Mouse (Mus musculus): ENCODE results near the gene Nfkbie.

The Nfkbie gene

DNA sequence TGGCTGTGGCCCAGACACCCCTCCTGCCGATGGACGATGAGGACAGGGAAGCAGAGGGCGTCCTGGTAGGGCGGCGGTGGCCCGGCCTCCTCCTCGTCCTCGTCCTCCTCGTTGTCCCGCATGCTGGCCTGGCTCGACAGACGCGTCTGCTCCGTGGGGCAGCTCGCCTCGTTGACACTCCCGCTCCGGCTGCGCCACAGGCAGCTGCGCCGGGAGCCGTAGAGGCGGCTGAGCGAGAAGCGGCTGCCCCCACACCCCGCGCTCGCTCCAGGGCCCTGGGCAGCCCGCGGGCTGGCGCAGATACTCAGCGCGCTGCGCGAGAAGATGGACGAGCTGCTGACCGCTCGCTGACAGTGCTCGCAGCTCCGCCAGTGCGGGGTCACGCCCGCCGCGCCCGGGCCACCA is 10.6 kb upstream of the Nfkbie start:
- Histone ChIP-seq H3K4me3 (replicated peaks; ENCODE audit: low read length) (peak overlapping the region; percentile 75), H3K27me3 (ENCODE audit: insufficient read depth, low read length) (peaks cover 78% of the 10 kb centered on the region), H3K9me3 (ENCODE audit: low read length) (no peaks in the 10 kb centered on the region), H3K36me3 (ENCODE audit: insufficient read depth, low read length) (no peaks in the 10 kb centered on the region), H3K4me1 (replicated peaks; ENCODE audit: low read depth, low read length) (peaks cover 54% of the 10 kb centered on the region)
- TF ChIP-seq POU5F1 (IDR thresholded peaks at IDR 0.05; ENCODE audit: borderline replicate concordance, low read length) (no peak), NANOG (IDR thresholded peaks at IDR 0.05; ENCODE audit: borderline replicate concordance, low read length) (no peak), CTCF (conservative IDR thresholded peaks at IDR 0.05; ENCODE audit: low read length) (no peak)

DNA sequence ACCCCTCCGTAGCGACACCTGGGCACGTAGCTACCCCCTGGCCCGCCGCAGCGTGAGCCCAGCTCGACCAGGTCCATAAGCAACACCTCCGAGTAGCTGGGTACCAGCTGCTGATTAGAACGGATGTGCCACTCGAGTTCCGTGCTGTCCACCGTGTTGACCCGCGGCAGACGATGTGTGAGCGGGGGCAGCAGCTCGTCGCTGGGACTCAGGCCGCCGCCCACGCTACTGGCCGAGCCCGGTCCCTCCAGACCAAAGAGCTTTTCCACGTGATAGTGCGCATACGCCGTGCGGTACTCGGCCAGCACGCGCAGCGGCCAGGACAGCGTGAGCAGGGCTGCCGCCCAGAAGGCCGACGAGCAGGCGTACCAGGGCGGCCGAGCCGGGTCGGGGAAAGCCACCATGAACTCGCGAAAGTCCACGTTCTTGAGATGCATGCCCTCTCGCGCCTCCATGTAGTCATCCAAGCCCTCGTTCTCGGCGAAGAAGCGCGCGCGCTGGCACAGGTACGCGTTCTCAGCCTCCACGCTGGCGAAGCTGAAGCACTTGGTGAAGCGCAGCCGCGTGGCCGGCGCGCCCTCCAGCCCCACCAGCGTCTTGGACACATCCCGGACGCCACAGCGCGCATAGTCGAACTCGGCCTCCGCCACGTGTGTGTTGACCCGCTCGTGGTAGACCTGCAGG is 10.1 kb upstream of the Nfkbie start:
- Histone ChIP-seq H3K9me3 (ENCODE audit: low read length) (no peaks in the 10 kb centered on the region), H3K4me3 (replicated peaks; ENCODE audit: low read length) (peak overlapping the region; percentile 75), H3K36me3 (ENCODE audit: insufficient read depth, low read length) (no peaks in the 10 kb centered on the region), H3K27me3 (ENCODE audit: insufficient read depth, low read length) (peaks cover 77% of the 10 kb centered on the region), H3K4me1 (replicated peaks; ENCODE audit: low read depth, low read length) (peaks cover 54% of the 10 kb centered on the region)
- TF ChIP-seq POU5F1 (IDR thresholded peaks at IDR 0.05; ENCODE audit: borderline replicate concordance, low read length): no peak
- TF ChIP-seq NANOG (IDR thresholded peaks at IDR 0.05; ENCODE audit: borderline replicate concordance, low read length): no peak
- no peak for TF ChIP-seq CTCF (conservative IDR thresholded peaks at IDR 0.05; ENCODE audit: low read length)

DNA sequence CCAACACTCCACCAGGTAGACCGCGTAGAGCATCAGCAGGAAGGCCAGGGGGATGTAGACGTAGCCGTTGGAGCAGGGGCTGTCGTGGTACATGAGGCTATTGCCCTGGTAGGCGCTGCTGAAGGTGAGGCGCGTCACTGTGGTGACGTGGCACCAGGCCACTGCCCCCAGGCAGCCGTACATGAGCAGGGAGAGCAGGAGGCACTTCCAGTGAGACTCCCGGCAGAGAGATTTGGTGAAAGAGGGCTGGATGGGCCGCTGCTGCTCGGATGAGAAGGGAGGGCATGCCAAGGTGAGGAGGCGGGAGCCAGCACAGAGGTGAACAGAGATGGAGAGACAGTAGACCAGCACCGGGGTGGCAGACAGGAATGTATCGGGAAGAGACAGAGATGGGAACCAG is 8.6 kb upstream of the Nfkbie start:
- H3K4me1 ChIP-seq (replicated peaks; ENCODE audit: low read depth, low read length): peaks cover 69% of the 10 kb centered on the region
- H3K36me3 ChIP-seq (ENCODE audit: insufficient read depth, low read length): no peaks in the 10 kb centered on the region
- H3K4me3 ChIP-seq (replicated peaks; ENCODE audit: low read length): no peak overlapping the region
- H3K27me3 ChIP-seq (ENCODE audit: insufficient read depth, low read length): peaks cover 64% of the 10 kb centered on the region
- no peaks in the 10 kb centered on the region for H3K9me3 ChIP-seq (ENCODE audit: low read length)
- TF ChIP-seq POU5F1 (IDR thresholded peaks at IDR 0.05; ENCODE audit: borderline replicate concordance, low read length) (no peak), CTCF (conservative IDR thresholded peaks at IDR 0.05; ENCODE audit: low read length) (no peak), NANOG (IDR thresholded peaks at IDR 0.05; ENCODE audit: borderline replicate concordance, low read length) (no peak)

- Histone ChIP-seq H3K9me3 (ENCODE audit: low read length) (no peaks in the 10 kb centered on the region), H3K36me3 (ENCODE audit: insufficient read depth, low read length) (no peaks in the 10 kb centered on the region), H3K4me1 (replicated peaks; ENCODE audit: low read depth, low read length) (peaks cover 70% of the 10 kb centered on the region), H3K4me3 (replicated peaks; ENCODE audit: low read length) (no peak overlapping the region), H3K27me3 (ENCODE audit: insufficient read depth, low read length) (peaks cover 59% of the 10 kb centered on the region)
- TF ChIP-seq CTCF (conservative IDR thresholded peaks at IDR 0.05; ENCODE audit: low read length) (no peak), NANOG (IDR thresholded peaks at IDR 0.05; ENCODE audit: borderline replicate concordance, low read length) (no peak), POU5F1 (IDR thresholded peaks at IDR 0.05; ENCODE audit: borderline replicate concordance, low read length) (no peak)
These were observed 7.9 kb upstream of the Nfkbie start for GRCm38 (mm10) chr17:45547461-45548190.

DNA sequence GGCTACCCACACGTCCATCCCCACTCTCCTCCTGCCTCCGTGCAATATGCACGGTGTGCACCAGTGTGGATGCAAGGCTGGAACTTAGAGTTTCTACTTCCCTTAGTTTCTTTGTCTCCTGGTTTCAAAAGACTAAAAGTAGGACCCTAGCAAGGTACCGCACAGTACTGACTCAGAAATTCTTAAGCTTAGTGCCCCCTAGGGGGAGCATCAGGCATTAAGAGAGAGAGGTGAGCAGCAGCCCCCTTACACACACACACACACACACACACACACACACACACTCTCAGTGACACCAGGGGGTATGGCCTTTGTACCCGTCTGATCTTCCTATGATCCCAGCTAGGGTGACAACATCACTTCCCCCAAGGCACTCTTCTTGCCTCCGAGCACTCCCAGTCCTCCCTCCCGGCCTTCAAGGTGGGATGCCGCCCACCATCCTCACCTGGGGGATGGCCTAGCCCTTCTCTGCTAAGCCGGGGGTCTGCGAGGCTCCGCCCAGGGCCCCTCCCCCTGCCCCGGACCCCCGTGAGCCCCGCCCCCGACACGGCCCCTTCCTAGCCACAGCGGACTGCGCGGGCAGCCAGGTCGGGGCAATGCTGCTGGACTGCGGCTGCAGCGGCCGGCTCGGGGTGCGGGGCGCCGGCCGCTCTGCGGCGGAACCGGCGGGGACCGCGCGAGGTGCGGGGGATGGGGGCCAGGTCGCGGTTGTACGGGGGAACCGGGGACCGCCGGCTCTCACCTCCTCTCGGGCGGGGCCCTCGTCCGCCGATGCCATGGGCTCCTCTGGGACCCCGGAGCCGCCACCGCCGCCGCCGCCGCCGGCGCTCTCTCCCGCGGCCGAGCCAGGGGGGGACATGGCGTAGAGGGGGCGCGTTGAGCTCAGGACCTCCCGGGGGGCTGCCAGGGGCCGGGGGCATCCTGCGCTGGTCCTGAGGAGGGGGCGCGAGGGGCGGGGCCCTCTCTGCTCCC is 6.7 kb upstream of the Nfkbie start:
- peak; percentile 48 for TF ChIP-seq CTCF (conservative IDR thresholded peaks at IDR 0.05; ENCODE audit: low read length)
- no peak for TF ChIP-seq POU5F1 (IDR thresholded peaks at IDR 0.05; ENCODE audit: borderline replicate concordance, low read length)
- no peak for TF ChIP-seq NANOG (IDR thresholded peaks at IDR 0.05; ENCODE audit: borderline replicate concordance, low read length)
- Histone ChIP-seq H3K9me3 (ENCODE audit: low read length) (no peaks in the 10 kb centered on the region), H3K27me3 (ENCODE audit: insufficient read depth, low read length) (peaks cover 55% of the 10 kb centered on the region), H3K4me3 (replicated peaks; ENCODE audit: low read length) (peak overlapping the region; percentile 91), H3K36me3 (ENCODE audit: insufficient read depth, low read length) (no peaks in the 10 kb centered on the region), H3K4me1 (replicated peaks; ENCODE audit: low read depth, low read length) (peaks cover 61% of the 10 kb centered on the region)

DNA sequence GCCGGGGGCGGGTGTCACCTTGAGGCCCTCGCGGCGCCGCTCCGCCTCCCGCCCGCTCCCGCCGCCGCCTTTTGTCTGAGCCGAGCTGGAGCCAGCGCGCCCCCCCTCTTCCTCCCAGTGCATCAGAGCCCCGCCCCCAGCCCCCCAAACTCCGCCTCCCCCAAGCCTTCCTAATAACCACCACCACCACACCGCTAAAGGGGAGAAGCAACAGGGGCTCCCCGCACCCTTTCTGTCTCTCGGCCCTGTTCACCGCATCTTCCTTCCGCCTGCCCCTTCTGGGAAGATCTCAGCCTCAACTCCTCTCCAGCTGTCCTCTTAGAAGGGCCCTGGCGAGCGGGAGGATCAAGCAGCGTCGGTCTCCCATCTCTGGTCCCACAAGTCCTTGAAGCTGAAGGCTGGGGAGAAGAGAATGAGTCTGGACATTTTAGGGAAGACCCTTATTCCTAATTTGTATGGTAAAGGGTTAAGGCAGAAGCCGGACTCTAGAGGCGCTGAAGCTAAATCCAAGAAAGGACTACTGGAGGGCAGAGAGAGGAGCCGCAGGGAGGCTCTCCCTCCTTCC is 5.8 kb upstream of the Nfkbie start, which contains the start of gene Tmem151b:
TSS of gene Tmem151b (minus strand) at position 61 of the 565 bp plus-strand sequence.
- H3K36me3 ChIP-seq (ENCODE audit: insufficient read depth, low read length): no peaks in the 10 kb centered on the region
- peak within 1 kb of the TSS; percentile 91 for H3K4me3 ChIP-seq (replicated peaks; ENCODE audit: low read length)
- H3K27me3 ChIP-seq (ENCODE audit: insufficient read depth, low read length): peaks cover 48% of the 10 kb centered on the region
- TF ChIP-seq NANOG (IDR thresholded peaks at IDR 0.05; ENCODE audit: borderline replicate concordance, low read length): no peak
- TF ChIP-seq POU5F1 (IDR thresholded peaks at IDR 0.05; ENCODE audit: borderline replicate concordance, low read length): no peak
- no peak for TF ChIP-seq CTCF (conservative IDR thresholded peaks at IDR 0.05; ENCODE audit: low read length)
- peaks cover 53% of the 10 kb centered on the region for H3K4me1 ChIP-seq (replicated peaks; ENCODE audit: low read depth, low read length)
- no peaks in the 10 kb centered on the region for H3K9me3 ChIP-seq (ENCODE audit: low read length)

DNA sequence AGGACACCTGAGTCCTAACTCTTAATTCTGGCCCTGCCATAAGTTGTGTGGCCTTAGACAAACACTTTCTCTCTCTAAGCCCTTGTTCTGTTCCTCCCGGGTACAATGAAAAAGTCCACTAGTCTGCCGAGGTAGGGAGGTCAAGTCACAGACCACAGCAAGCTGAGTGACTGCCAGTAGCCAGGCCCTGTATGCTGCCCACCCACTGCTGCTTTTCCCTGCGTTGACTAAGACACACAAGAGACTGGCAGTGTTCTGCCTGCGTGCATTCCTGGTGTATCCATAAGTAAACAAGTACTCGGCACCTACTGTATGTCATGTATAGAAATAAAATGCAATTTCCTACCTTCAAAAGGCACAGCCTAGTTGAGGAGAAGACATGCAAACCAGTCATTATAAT is 5.2 kb upstream of the Nfkbie start:
- Histone ChIP-seq H3K4me1 (replicated peaks; ENCODE audit: low read depth, low read length) (peaks cover 57% of the 10 kb centered on the region), H3K27me3 (ENCODE audit: insufficient read depth, low read length) (peaks cover 43% of the 10 kb centered on the region), H3K9me3 (ENCODE audit: low read length) (no peaks in the 10 kb centered on the region), H3K4me3 (replicated peaks; ENCODE audit: low read length) (no peak overlapping the region), H3K36me3 (ENCODE audit: insufficient read depth, low read length) (no peaks in the 10 kb centered on the region)
- TF ChIP-seq CTCF (conservative IDR thresholded peaks at IDR 0.05; ENCODE audit: low read length): no peak
- TF ChIP-seq POU5F1 (IDR thresholded peaks at IDR 0.05; ENCODE audit: borderline replicate concordance, low read length): no peak
- TF ChIP-seq NANOG (IDR thresholded peaks at IDR 0.05; ENCODE audit: borderline replicate concordance, low read length): no peak
